Mouse (Mus musculus) limb, embryonic 15.5 days (tissue): ENCODE data around the gene Sec14l1. TPM values are rescaled to one million over a fixed set of nuclear protein-coding genes. Genes with fewer than 3 reads are reported as not detected.

Source experiments
- ATAC-seq: fragments of 200-750 bp; cut with Nextera tagmentation; 2 replicates; pipeline ENCODE4 v1.8.0; 2017; ENCODE audit warnings: low read depth, moderate TSS enrichment; ENCODE audit not compliant: insufficient number of reproducible peaks, low FRiP score, low TSS enrichment
- H3K27ac ChIP-seq: fragments of 300-500 bp; sonication (generic); 2 replicates; pipeline ENCODE4 v1.5.1; 2015; ENCODE audit warnings: moderate library complexity, mild to moderate bottlenecking, inconsistent platforms
- H3K27me3 ChIP-seq: fragments of 300-500 bp; sonication (generic); 2 replicates; pipeline ENCODE4 v1.6.1; 2015; ENCODE audit warnings: inconsistent platforms
- H3K36me3 ChIP-seq: fragments of 300-500 bp; sonication (generic); 2 replicates; pipeline ENCODE4 v1.6.1; 2015; ENCODE audit warnings: inconsistent platforms
- H3K4me1 ChIP-seq: fragments of 300-500 bp; sonication (generic); 2 replicates; pipeline ENCODE4 v1.6.1; 2015; ENCODE audit warnings: inconsistent platforms
- H3K4me2 ChIP-seq: fragments of 300-500 bp; sonication (generic); 2 replicates; pipeline ENCODE4 v1.6.1; 2015; ENCODE audit warnings: mild to moderate bottlenecking, inconsistent platforms
- H3K4me3 ChIP-seq: fragments of 300-500 bp; sonication (generic); 2 replicates; pipeline ENCODE4 v1.5.1; 2015; ENCODE audit warnings: mild to moderate bottlenecking, inconsistent platforms
- H3K9ac ChIP-seq: fragments of 300-500 bp; sonication (generic); 2 replicates; pipeline ENCODE4 v1.6.1; 2015; ENCODE audit warnings: inconsistent platforms
- H3K9me3 ChIP-seq: fragments of 300-500 bp; sonication (generic); 2 replicates; pipeline ENCODE4 v1.6.1; 2016; ENCODE audit warnings: inconsistent platforms
- WGBS: fragments of 180-500 bp; shearing (Covaris S2); methylation state at CpG from one replicate; pipeline ENCODE4 v1.1.7; 2015; 5-methylcytosine and 5-hydroxymethylcytosine counted together
- polyA plus RNA-seq: library from polyadenylated mRNA; unstranded; fragments of >200 nt; fragmentation: Nextera tagmentation; extraction: Ambion mirVana; gene quantifications from 2 replicates; pipeline ENCODE4 v1.2.1, GENCODE M21; 2015

Sec14l1 gene
- polyA plus RNA-seq, 1 experiment from 2014 or later = 59.2 TPM

GRCm38 (mm10) chr11:117113377-117113776, 1.6 kb upstream of the Sec14l1 start:
- H3K9ac ChIP-seq = no peak overlapping the region
- peaks cover 9% of the 10 kb centered on the region; the same call in 1 of the 2 replicates for H3K36me3 ChIP-seq
- 64% methylated on average over 5 of the region's 5 CpGs for WGBS
- H3K9me3 ChIP-seq = no peaks in the 10 kb centered on the region
- no peak overlapping the region for H3K4me2 ChIP-seq
- ATAC-seq = no peak
- H3K27me3 ChIP-seq = no peaks in the 10 kb centered on the region
- H3K27ac ChIP-seq = peak overlapping the region; percentile 99
- peaks cover 58% of the 10 kb centered on the region for H3K4me1 ChIP-seq
- H3K4me3 ChIP-seq = no peak overlapping the region

GRCm38 (mm10) chr11:117114231-117114591, 757 bp upstream of the Sec14l1 start:
- peak overlapping the region; percentile 33; the same call in 1 of the 2 replicates for H3K9ac ChIP-seq
- no peak for ATAC-seq
- no peaks in the 10 kb centered on the region for H3K9me3 ChIP-seq
- peaks cover 9% of the 10 kb centered on the region; the same call in 1 of the 2 replicates for H3K36me3 ChIP-seq
- peak overlapping the region; percentile 60 for H3K4me2 ChIP-seq
- H3K27ac ChIP-seq = peak overlapping the region; percentile 99
- H3K27me3 ChIP-seq = no peaks in the 10 kb centered on the region
- peaks cover 58% of the 10 kb centered on the region for H3K4me1 ChIP-seq
- H3K4me3 ChIP-seq = peak overlapping the region; percentile 81
- WGBS = 36% methylated on average over 13 of the region's 13 CpGs

- under 1% methylated on average over 54 of the region's 54 CpGs for WGBS
- no peaks in the 10 kb centered on the region for H3K27me3 ChIP-seq
- H3K4me2 ChIP-seq = peak overlapping the region; percentile 66
- peaks cover 66% of the 10 kb centered on the region for H3K4me1 ChIP-seq
- no peak for ATAC-seq
- peaks cover 9% of the 10 kb centered on the region for H3K36me3 ChIP-seq
- H3K27ac ChIP-seq = peak overlapping the region; percentile 93
- H3K9me3 ChIP-seq = no peaks in the 10 kb centered on the region
- H3K9ac ChIP-seq = peak overlapping the region; percentile 87
- H3K4me3 ChIP-seq = peak overlapping the region; percentile 81
Measured at GRCm38 (mm10) chr11:117115346-117116219, 615 bp downstream of the Sec14l1 start.

- H3K27ac ChIP-seq = peak overlapping the region; percentile 93
Measured at GRCm38 (mm10) chr11:117116350-117117303, 1.7 kb downstream of the Sec14l1 start.

GRCm38 (mm10) chr11:117117321-117117720, 2.4 kb downstream of the Sec14l1 start:
- H3K27me3 ChIP-seq = no peaks in the 10 kb centered on the region
- peak overlapping the region; percentile 81 for H3K4me3 ChIP-seq
- H3K9me3 ChIP-seq = no peaks in the 10 kb centered on the region
- peaks cover 79% of the 10 kb centered on the region for H3K4me1 ChIP-seq
- H3K27ac ChIP-seq = peak overlapping the region; percentile 57
- 36% methylated on average over 18 of the region's 18 CpGs for WGBS
- no peak overlapping the region for H3K9ac ChIP-seq
- peak overlapping the region; percentile 66 for H3K4me2 ChIP-seq
- H3K36me3 ChIP-seq = peaks cover 12% of the 10 kb centered on the region
- no peak for ATAC-seq

More at GRCm38 (mm10) chr11:117116350-117117303, 1.7 kb downstream of the Sec14l1 start:
- 0 out of 2 replicates have a peak overlapping the region, but pooled peaks have one; percentile 18 for H3K9ac ChIP-seq
- H3K27me3 ChIP-seq = no peaks in the 10 kb centered on the region
- no peak for ATAC-seq
- peak overlapping the region; percentile 81 for H3K4me3 ChIP-seq
- H3K4me1 ChIP-seq = peaks cover 77% of the 10 kb centered on the region
- peaks cover 12% of the 10 kb centered on the region for H3K36me3 ChIP-seq
- 27% methylated on average over 18 of the region's 18 CpGs for WGBS
- H3K9me3 ChIP-seq = no peaks in the 10 kb centered on the region
- H3K4me2 ChIP-seq = peak overlapping the region; percentile 66

GRCm38 (mm10) chr11:117117791-117118190, 2.8 kb downstream of the Sec14l1 start:
- peaks cover 82% of the 10 kb centered on the region for H3K4me1 ChIP-seq
- peaks cover 17% of the 10 kb centered on the region for H3K36me3 ChIP-seq
- H3K9ac ChIP-seq = no peak overlapping the region
- H3K9me3 ChIP-seq = no peaks in the 10 kb centered on the region
- ATAC-seq = no peak
- H3K27ac ChIP-seq = 0 out of 2 replicates have a peak overlapping the region, but pooled peaks have one; percentile 57
- H3K4me3 ChIP-seq = no peak overlapping the region
- H3K27me3 ChIP-seq = no peaks in the 10 kb centered on the region
- H3K4me2 ChIP-seq = no peak overlapping the region
- WGBS = 78% methylated on average over 7 of the region's 7 CpGs

GRCm38 (mm10) chr11:117118248-117118647, 3.3 kb downstream of the Sec14l1 start:
- Histone ChIP-seq H3K9me3 (no peaks in the 10 kb centered on the region), H3K4me3 (no peak overlapping the region), H3K27ac (peak overlapping the region; percentile 54), H3K36me3 (peaks cover 20% of the 10 kb centered on the region), H3K9ac (no peak overlapping the region), H3K4me1 (peaks cover 78% of the 10 kb centered on the region), H3K4me2 (peak overlapping the region; percentile 5; the same call in 1 of the 2 replicates), H3K27me3 (no peaks in the 10 kb centered on the region)
- WGBS = 53% methylated on average over 4 of the region's 4 CpGs
- no peak for ATAC-seq

GRCm38 (mm10) chr11:117118721-117119321, 3.9 kb downstream of the Sec14l1 start:
- Histone ChIP-seq H3K27me3 (no peaks in the 10 kb centered on the region), H3K4me1 (peaks cover 79% of the 10 kb centered on the region), H3K4me3 (no peak overlapping the region), H3K4me2 (peak overlapping the region; percentile 5; the same call in 1 of the 2 replicates), H3K36me3 (peaks cover 20% of the 10 kb centered on the region), H3K9ac (no peak overlapping the region), H3K27ac (peak overlapping the region; percentile 62), H3K9me3 (no peaks in the 10 kb centered on the region)
- 27% methylated on average over 10 of the region's 11 CpGs for WGBS
- ATAC-seq = no peak

GRCm38 (mm10) chr11:117119723-117120122, 4.8 kb downstream of the Sec14l1 start:
- WGBS = 56% methylated on average over 3 of the region's 5 CpGs
- H3K4me3 ChIP-seq = no peak overlapping the region
- H3K36me3 ChIP-seq = peaks cover 20% of the 10 kb centered on the region
- peak overlapping the region; percentile 54; the same call in 1 of the 2 replicates for H3K27ac ChIP-seq
- no peak overlapping the region for H3K4me2 ChIP-seq
- no peak overlapping the region for H3K9ac ChIP-seq
- H3K27me3 ChIP-seq = no peaks in the 10 kb centered on the region
- no peaks in the 10 kb centered on the region for H3K9me3 ChIP-seq
- H3K4me1 ChIP-seq = peaks cover 81% of the 10 kb centered on the region
- no peak for ATAC-seq

GRCm38 (mm10) chr11:117120285-117121163, 5.6 kb downstream of the Sec14l1 start:
- no peak overlapping the region for H3K9ac ChIP-seq
- H3K27ac ChIP-seq = peak overlapping the region; percentile 68
- H3K4me2 ChIP-seq = no peak overlapping the region
- 48% methylated on average over 20 of the region's 20 CpGs for WGBS
- no peaks in the 10 kb centered on the region for H3K27me3 ChIP-seq
- peak; percentile 51; the same call in 1 of the 2 replicates for ATAC-seq
- H3K4me1 ChIP-seq = peaks cover 85% of the 10 kb centered on the region
- peaks cover 20% of the 10 kb centered on the region for H3K36me3 ChIP-seq
- H3K4me3 ChIP-seq = no peak overlapping the region
- H3K9me3 ChIP-seq = no peaks in the 10 kb centered on the region
